Mouse (Mus musculus): ENCODE measurements around the gene Immp2l. TPM values are rescaled to one million over a fixed set of nuclear protein-coding genes. Genes with fewer than 3 reads are reported as not detected.

Gene Immp2l
- polyA plus RNA-seq, 2 experiments, result 4.3 to 11.2 TPM

DNA sequence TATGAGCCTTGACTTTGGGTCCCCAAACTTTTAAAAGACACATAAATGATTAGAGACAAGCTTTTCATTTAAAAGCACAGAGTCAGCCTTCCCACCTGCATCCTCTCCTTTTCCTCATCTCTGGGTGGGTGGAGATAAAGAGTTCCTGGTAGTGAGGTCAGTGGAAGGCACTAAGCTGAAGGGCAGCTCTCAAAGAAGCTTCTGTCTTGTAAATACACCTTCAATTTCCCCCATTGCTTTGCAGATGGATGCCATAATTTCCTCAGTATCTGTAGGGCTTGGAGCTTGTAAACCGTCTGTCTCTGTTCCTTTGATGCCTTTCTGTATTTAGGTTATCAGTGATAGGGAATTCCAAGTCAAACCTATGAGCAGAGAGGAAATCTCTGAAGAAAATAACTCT is 362.8 kb downstream of the Immp2l start:
- TF ChIP-seq EP300 (IDR thresholded peaks at IDR 0.05; ENCODE audit: low read depth) (no peak), CTCF (IDR thresholded peaks at IDR 0.05; ENCODE audit: low read depth) (no peak)
- Histone ChIP-seq H3K4me3 (ENCODE audit: insufficient read depth in 1 of 2, low read depth in 2 of 2, low read length in 2 of 2) (no peak overlapping the region), H3K27me3 (ENCODE audit: control insufficient read depth, insufficient read depth, low read length) (no peaks in the 10 kb centered on the region), H3K4me2 (ENCODE audit: low read depth) (no peak overlapping the region), H3K36me3 (replicated peaks; ENCODE audit: control insufficient read depth, insufficient read depth, low read depth) (no peaks in the 10 kb centered on the region), H3K9ac (replicated peaks) (no peak overlapping the region), H3K9me3 (ENCODE audit: control insufficient read depth, low read length) (no peaks in the 10 kb centered on the region), H3K27ac (no peak overlapping the region), H3K4me1 (replicated peaks; ENCODE audit: control insufficient read depth in 2 of 2, insufficient read depth in 2 of 2, low read length in 1 of 2) (no peaks in the 10 kb centered on the region)
- WGBS (ENCODE audit: insufficient replicate concordance), result 56% methylated on average over 1 of the region's 1 CpGs
- no peak for ATAC-seq (ENCODE audit: insufficient read depth)
- DNase-seq (ENCODE audit: low read depth in 3 of 3, low spot score in 3 of 3), result no peak

DNA sequence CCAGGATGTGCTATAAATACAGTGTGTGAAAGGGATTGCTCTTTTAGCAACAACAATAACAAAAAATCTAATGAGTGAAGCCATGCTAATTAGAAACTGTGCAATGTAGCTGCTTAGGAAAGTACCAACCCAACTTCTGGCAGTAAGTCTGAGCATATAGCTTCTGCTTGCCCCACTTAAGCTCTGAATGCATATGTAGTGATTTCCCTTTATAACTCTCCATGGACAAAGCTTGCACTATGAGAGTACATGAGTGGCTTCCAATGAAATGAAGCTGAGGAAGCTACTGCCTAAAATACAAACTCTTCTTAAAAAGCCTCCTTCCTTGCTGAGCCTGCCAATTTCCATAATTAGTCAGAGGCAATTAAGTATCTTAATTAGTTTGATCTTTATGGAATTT is 370.3 kb downstream of the Immp2l start:
- DNase-seq (ENCODE audit: low read depth in 3 of 3, low spot score in 3 of 3), result no peak
- no peak overlapping the region for H3K4me2 ChIP-seq (ENCODE audit: low read depth)
- ATAC-seq (ENCODE audit: insufficient read depth), result no peak
- H3K27ac ChIP-seq, result no peak overlapping the region
- no peaks in the 10 kb centered on the region for H3K27me3 ChIP-seq (ENCODE audit: control insufficient read depth, insufficient read depth, low read length)
- no peaks in the 10 kb centered on the region for H3K36me3 ChIP-seq (replicated peaks; ENCODE audit: control insufficient read depth, insufficient read depth, low read depth)
- no peak overlapping the region for H3K4me3 ChIP-seq (ENCODE audit: insufficient read depth in 1 of 2, low read depth in 2 of 2, low read length in 2 of 2)
- no peak for TF ChIP-seq EP300 (IDR thresholded peaks at IDR 0.05; ENCODE audit: low read depth)
- TF ChIP-seq CTCF (IDR thresholded peaks at IDR 0.05; ENCODE audit: low read depth), result no peak
- H3K9ac ChIP-seq (replicated peaks), result no peak overlapping the region
- no peaks in the 10 kb centered on the region for H3K4me1 ChIP-seq (replicated peaks; ENCODE audit: control insufficient read depth in 2 of 2, insufficient read depth in 2 of 2, low read length in 1 of 2)
- no peaks in the 10 kb centered on the region for H3K9me3 ChIP-seq (ENCODE audit: control insufficient read depth, low read length)

DNA sequence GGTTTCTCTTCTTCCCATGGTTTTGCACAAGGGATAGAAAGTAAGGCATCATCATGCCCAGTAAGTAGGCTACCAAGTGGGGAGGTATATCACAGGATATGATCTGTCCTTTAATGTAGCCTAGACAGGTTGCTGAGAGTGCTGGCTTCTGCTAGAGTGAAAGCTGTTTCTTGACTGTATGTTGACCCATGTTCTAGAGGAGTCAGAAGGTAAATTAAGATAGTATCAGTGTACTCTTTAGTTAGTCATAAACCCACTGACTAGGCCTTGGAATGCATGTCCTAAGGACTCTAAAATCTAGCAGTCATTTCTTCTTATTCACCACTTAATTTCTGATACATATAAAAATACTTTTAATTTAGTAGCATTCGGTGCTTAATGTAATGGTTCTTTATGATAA is 377.2 kb downstream of the Immp2l start:
- TF ChIP-seq CTCF (IDR thresholded peaks at IDR 0.05; ENCODE audit: low read depth), result no peak
- TF ChIP-seq EP300 (IDR thresholded peaks at IDR 0.05; ENCODE audit: low read depth), result no peak
- H3K27ac ChIP-seq, result no peak overlapping the region
- H3K9me3 ChIP-seq (ENCODE audit: control insufficient read depth, low read length), result no peaks in the 10 kb centered on the region
- no peak overlapping the region for H3K4me2 ChIP-seq (ENCODE audit: low read depth)
- no peak overlapping the region for H3K4me3 ChIP-seq (ENCODE audit: insufficient read depth in 1 of 2, low read depth in 2 of 2, low read length in 2 of 2)
- no peak for ATAC-seq (ENCODE audit: insufficient read depth)
- DNase-seq (ENCODE audit: low read depth in 3 of 3, low spot score in 3 of 3), result no peak
- H3K27me3 ChIP-seq (ENCODE audit: control insufficient read depth, insufficient read depth, low read length), result no peaks in the 10 kb centered on the region
- H3K4me1 ChIP-seq (replicated peaks; ENCODE audit: control insufficient read depth in 2 of 2, insufficient read depth in 2 of 2, low read length in 1 of 2), result no peaks in the 10 kb centered on the region
- WGBS (ENCODE audit: insufficient replicate concordance), result 74% methylated on average over 1 of the region's 1 CpGs
- no peak overlapping the region for H3K9ac ChIP-seq (replicated peaks)
- H3K36me3 ChIP-seq (replicated peaks; ENCODE audit: control insufficient read depth, insufficient read depth, low read depth), result no peaks in the 10 kb centered on the region

DNA sequence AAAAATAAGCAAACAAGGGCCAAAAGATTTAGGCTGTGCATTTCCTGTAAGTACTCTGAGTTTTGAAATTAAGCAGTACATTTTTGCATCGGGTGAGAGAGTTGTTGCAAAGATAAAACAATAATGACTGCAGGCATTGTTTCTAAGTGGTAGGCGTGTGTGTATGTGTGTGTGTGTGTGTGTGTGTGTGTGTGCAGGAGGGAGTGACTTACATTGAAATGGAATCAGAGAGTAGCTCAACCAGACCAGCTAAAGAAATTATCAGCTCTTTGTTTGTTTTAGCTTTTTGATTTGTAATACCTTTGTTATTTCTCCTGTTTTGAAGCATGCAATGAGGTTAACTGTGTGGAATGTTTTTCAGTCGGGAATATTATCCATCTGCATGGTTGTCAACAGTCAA is 378.0 kb downstream of the Immp2l start:
- no peaks in the 10 kb centered on the region for H3K4me1 ChIP-seq (replicated peaks; ENCODE audit: control insufficient read depth in 2 of 2, insufficient read depth in 2 of 2, low read length in 1 of 2)
- no peak overlapping the region for H3K4me2 ChIP-seq (ENCODE audit: low read depth)
- H3K27ac ChIP-seq, result no peak overlapping the region
- DNase-seq (ENCODE audit: low read depth in 3 of 3, low spot score in 3 of 3), result no peak
- H3K4me3 ChIP-seq (ENCODE audit: insufficient read depth in 1 of 2, low read depth in 2 of 2, low read length in 2 of 2), result no peak overlapping the region
- no peaks in the 10 kb centered on the region for H3K27me3 ChIP-seq (ENCODE audit: control insufficient read depth, insufficient read depth, low read length)
- TF ChIP-seq CTCF (IDR thresholded peaks at IDR 0.05; ENCODE audit: low read depth), result no peak
- TF ChIP-seq EP300 (IDR thresholded peaks at IDR 0.05; ENCODE audit: low read depth), result no peak
- no peak for ATAC-seq (ENCODE audit: insufficient read depth)
- H3K36me3 ChIP-seq (replicated peaks; ENCODE audit: control insufficient read depth, insufficient read depth, low read depth), result no peaks in the 10 kb centered on the region
- no peak overlapping the region for H3K9ac ChIP-seq (replicated peaks)
- WGBS (ENCODE audit: insufficient replicate concordance), result 48% methylated on average over 3 of the region's 3 CpGs
- no peaks in the 10 kb centered on the region for H3K9me3 ChIP-seq (ENCODE audit: control insufficient read depth, low read length)

DNA sequence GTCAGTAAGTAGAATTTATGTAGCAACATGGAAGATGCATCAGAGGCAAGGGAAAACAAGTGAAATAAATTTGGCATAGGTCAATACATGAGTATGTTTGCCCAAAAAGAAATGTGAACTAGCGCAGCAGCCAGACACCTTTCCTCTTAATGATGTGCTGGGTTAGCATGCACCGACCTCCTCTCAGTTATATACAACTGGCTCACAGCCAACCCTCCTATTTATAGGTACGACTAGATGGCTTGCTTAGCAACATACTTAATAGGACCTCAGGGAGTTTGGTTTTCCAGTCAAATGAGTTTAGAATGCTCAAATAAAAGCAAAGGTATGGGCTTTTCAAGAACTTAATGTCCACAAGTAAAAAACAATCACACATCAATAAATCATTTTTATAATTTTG is 385.5 kb downstream of the Immp2l start:
- WGBS (ENCODE audit: insufficient replicate concordance), result 63% methylated on average over 3 of the region's 3 CpGs
- no peak for DNase-seq (ENCODE audit: low read depth in 3 of 3, low spot score in 3 of 3)

DNA sequence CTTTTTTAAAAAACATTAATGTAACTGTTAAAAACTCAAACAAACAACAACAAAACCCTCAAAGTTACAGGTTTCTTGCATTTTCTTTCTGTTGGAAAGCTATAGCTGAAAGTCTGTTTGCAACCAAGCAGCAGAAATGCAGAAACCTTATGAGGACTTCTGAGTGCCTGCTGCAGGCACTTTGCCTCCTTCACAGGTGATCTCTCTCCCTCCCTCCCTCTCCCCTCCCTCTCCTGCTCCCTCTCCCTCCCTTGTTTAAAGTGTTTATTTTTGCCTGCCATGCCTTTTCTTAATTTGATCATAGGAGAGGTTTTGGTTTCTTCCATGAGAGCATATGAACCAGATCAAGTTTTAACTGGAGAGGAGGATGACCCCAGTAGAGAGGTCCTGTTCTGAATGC is 392.7 kb downstream of the Immp2l start:
- no peak overlapping the region for H3K4me3 ChIP-seq (ENCODE audit: insufficient read depth in 1 of 2, low read depth in 2 of 2, low read length in 2 of 2)
- no peak for ATAC-seq (ENCODE audit: insufficient read depth)
- H3K9me3 ChIP-seq (ENCODE audit: control insufficient read depth, low read length), result no peaks in the 10 kb centered on the region
- DNase-seq (ENCODE audit: low read depth in 3 of 3, low spot score in 3 of 3), result no peak
- H3K27me3 ChIP-seq (ENCODE audit: control insufficient read depth, insufficient read depth, low read length), result no peaks in the 10 kb centered on the region
- no peak overlapping the region for H3K27ac ChIP-seq
- no peak overlapping the region for H3K9ac ChIP-seq (replicated peaks)
- H3K4me1 ChIP-seq (replicated peaks; ENCODE audit: control insufficient read depth in 2 of 2, insufficient read depth in 2 of 2, low read length in 1 of 2), result no peaks in the 10 kb centered on the region
- TF ChIP-seq EP300 (IDR thresholded peaks at IDR 0.05; ENCODE audit: low read depth) (no peak), CTCF (IDR thresholded peaks at IDR 0.05; ENCODE audit: low read depth) (no peak)
- no peaks in the 10 kb centered on the region for H3K36me3 ChIP-seq (replicated peaks; ENCODE audit: control insufficient read depth, insufficient read depth, low read depth)
- H3K4me2 ChIP-seq (ENCODE audit: low read depth), result no peak overlapping the region

More for the DNA sequence above, 385.5 kb downstream of the Immp2l start:
- H3K9me3 ChIP-seq (ENCODE audit: control insufficient read depth, low read length), result no peaks in the 10 kb centered on the region
- no peak overlapping the region for H3K4me2 ChIP-seq (ENCODE audit: low read depth)
- no peak overlapping the region for H3K4me3 ChIP-seq (ENCODE audit: insufficient read depth in 1 of 2, low read depth in 2 of 2, low read length in 2 of 2)
- H3K27me3 ChIP-seq (ENCODE audit: control insufficient read depth, insufficient read depth, low read length), result no peaks in the 10 kb centered on the region
- no peaks in the 10 kb centered on the region for H3K36me3 ChIP-seq (replicated peaks; ENCODE audit: control insufficient read depth, insufficient read depth, low read depth)
- H3K9ac ChIP-seq (replicated peaks), result no peak overlapping the region
- no peak for ATAC-seq (ENCODE audit: insufficient read depth)
- TF ChIP-seq EP300 (IDR thresholded peaks at IDR 0.05; ENCODE audit: low read depth) (no peak), CTCF (IDR thresholded peaks at IDR 0.05; ENCODE audit: low read depth) (no peak)
- H3K4me1 ChIP-seq (replicated peaks; ENCODE audit: control insufficient read depth in 2 of 2, insufficient read depth in 2 of 2, low read length in 1 of 2), result no peaks in the 10 kb centered on the region
- H3K27ac ChIP-seq, result no peak overlapping the region

Data from liver, embryonic 14.5 days (tissue).